Mouse (Mus musculus): ENCODE measurements around the gene Zbtb3. TPM values are rescaled to one million over a fixed set of nuclear protein-coding genes. Genes with fewer than 3 reads are reported as not detected.
A peak's percentile ranks its signal among the peaks of the same experiment; 100 is the strongest.

The Zbtb3 gene
- total RNA-seq, 4 experiments from 2014 or later: 2.5 to 4.9 (median 3.5) TPM

DNA sequence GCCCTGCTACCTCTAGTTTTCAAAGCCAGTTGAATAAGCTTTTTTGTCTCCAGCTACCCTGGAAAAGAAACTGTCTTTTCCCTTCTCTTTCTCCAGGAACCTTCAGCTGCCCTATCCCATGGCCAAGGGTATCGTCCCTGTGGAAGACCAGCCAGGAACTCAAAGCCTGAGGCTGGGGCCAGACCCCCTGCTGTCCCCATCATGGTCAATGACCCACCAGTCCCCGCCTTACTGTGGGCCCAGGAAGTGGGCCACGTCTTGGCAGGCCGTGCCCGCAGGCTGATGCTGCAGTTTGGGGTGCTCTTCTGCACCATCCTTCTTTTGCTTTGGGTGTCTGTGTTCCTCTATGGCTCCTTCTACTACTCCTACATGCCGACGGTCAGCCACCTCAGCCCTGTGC is 38.7 kb downstream of the Zbtb3 start:
- DNase-seq: no peak

DNA sequence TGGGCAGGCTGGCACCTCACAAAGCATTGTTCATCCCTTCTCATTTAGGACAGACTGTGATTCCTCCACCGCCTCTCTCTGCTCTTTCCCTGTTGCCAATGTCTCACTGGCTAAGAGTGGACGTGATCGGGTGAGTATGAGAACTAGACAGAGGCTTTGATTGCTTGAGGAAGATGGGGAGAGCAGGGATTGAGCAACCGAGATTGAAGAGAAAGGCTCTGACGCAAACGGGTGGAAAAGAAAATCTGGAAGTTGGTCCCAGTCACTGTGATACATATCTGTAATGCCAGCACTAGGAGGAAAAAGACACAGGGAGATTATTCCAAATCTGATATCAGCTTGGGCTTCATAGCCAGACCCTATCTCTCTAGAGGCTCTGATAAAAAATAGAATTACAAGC is 40.6 kb downstream of the Zbtb3 start:
- DNase-seq: no peak

- DNase-seq: peak; percentile 67
Measured at GRCm38 (mm10) chr19:8844371-8845129, 42.2 kb downstream of the Zbtb3 start.

- DNase-seq: no peak
Measured at GRCm38 (mm10) chr19:8848356-8848755, 46.0 kb downstream of the Zbtb3 start.

DNA sequence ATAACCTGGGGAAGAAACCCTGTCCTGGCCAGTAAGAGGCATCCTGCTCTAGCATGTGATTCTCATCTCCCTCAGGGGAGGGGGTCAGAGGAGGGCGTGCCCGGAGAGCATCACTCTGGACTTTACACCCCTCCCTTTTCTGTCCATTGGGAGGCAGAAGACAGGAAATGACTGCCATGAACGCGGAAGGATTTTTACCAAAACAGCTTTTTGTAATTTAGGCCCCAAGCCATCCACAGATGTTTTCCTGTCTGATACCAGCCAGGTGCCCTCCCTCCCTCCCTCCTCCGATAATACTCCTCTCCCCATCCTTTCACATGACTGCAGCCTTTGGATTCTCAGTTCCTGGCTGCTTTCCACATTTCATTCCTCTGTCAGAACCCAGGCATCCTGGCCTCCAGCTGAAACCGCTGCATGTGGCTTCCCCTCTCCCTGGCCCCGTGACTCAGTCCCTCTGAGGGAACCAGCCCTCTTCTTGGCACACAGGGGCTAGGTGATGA is 48.1 kb downstream of the Zbtb3 start, which contains the start of gene Lrrn4cl:
TSS of gene Lrrn4cl (plus strand) at position 367 of the 500 bp plus-strand sequence.
- no peak for DNase-seq

DNA sequence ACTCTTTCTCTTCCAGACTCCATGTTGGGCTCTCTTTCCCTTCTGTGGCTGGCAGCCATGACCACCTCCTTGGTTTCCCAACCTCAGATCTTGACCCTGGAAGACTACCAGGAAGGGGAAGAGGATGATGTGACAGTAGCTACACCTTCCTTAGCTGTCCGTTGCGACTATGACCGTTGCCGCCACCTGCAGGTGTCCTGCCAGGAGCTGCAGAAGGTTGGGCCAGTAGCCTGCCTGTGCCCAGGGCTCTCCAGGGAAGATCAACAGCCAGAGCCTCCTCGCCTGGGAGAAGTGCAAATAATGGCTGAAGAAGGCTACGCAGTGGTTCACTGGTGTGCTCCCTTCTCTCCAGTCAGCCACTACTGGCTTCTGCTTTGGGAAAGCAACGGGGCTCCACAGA is 49.3 kb downstream of the Zbtb3 start:
- DNase-seq: no peak

DNA sequence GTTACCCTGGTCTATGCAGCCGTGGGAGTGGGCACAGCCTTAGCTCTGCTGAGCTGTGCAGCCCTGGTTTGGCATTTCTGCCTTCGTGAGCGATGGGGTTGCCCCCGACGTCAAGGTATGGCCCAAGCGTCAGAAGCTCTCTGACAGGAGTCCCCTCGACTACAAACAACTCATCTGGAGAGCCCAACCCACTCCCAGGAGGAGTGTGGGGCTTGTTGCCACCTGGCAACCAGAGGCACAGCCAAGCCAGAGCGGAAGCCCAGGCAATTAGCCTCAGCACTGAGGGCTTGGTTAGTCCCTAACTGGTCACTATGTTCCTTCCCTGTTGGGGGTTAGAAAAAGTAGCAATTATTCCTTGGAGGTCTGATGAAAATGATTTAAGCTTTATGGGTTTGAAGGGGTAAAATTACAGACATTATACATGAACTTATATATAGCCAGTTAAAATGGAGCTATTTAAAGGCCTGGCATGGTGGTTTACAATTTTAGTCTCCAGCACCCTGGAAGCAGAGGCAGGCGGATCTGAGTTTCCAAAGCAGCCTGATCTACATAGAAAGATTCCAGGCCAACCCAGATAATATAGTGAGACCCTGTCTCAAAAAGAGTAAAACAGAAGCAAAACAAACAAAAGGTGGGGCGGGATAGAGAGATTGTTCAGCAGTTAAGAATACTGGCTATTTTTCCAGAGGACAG is 50.0 kb downstream of the Zbtb3 start:
- DNase-seq: no peak

DNA sequence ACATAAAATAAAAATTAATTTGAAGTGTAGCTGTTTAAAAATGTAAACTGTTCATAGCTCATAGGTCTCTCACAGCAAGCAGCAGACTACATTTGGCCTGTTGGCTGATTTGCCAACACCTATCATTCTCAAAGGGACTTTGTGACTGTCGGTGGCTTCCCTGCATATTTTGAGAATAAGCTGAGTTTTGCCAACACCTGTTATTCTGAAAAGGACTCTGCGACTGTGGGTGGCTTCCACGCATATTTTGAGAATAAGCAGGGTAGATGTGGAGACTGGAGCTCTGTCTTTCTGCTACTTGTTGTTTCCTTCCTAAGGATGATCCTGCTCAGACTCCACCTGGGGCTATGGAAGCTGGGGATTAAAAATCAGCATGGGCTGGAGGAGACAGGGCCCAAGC is 50.8 kb downstream of the Zbtb3 start:
- no peak for DNase-seq

Other genes starting within 250 kb of the Zbtb3 start
- under 1 TPM in 3 of 4 experiments, not detected in 1; 0.07 to 0.40 (median 0.15) TPM for gene Slc22a8, start 211.3 kb upstream of the Zbtb3 start, total RNA-seq (2022)
- gene Slc22a6, start 184.5 kb upstream of the Zbtb3 start, total RNA-seq (2022): not detected
- gene Chrm1, start 138.8 kb upstream of the Zbtb3 start, total RNA-seq (2022): 1 to 10 TPM; 1.2 to 2.6 (median 1.8) TPM
- gene Slc3a2, start 79.2 kb upstream of the Zbtb3 start, total RNA-seq (2022): 100 to 1,000 TPM; 210 to 266 (median 246) TPM
- gene Wdr74, start 66.7 kb upstream of the Zbtb3 start, total RNA-seq (2022): 10 to 100 TPM; 49.1 to 60.4 (median 53.3) TPM
- gene 1700092M07Rik, start 61.8 kb upstream of the Zbtb3 start, total RNA-seq (2022): 1 to 10 TPM in 3 of 4 experiments, under 1 TPM in 1; 0.64 to 4.4 (median 1.8) TPM
- gene Stx5a, start 61.1 kb upstream of the Zbtb3 start, total RNA-seq (2022): 100 to 1,000 TPM in 3 of 4 experiments, 10 to 100 TPM in 1; 90.9 to 138 (median 118) TPM
- 100 to 1,000 TPM; 102 to 164 (median 148) TPM for gene Nxf1, start 45.5 kb upstream of the Zbtb3 start, total RNA-seq (2022)
- 100 to 1,000 TPM; 111 to 137 (median 123) TPM for gene Tmem223, start 31.6 kb upstream of the Zbtb3 start, total RNA-seq (2022)
- 10 to 100 TPM; 54.8 to 73.9 (median 63.9) TPM for gene Tmem179b, start 28.1 kb upstream of the Zbtb3 start, total RNA-seq (2022)
- 10 to 100 TPM; 16.6 to 26.8 (median 21.0) TPM for gene Taf6l, start 16.1 kb upstream of the Zbtb3 start, total RNA-seq (2022)
- 100 to 1,000 TPM in 2 of 4 experiments, 10 to 100 TPM in 2; 86.0 to 106 (median 102) TPM for gene Polr2g, start 4.0 kb upstream of the Zbtb3 start, total RNA-seq (2022)
- gene Ttc9c, start 16.8 kb downstream of the Zbtb3 start, total RNA-seq (2022): 10 to 100 TPM; 27.4 to 40.5 (median 35.9) TPM
- 10 to 100 TPM; 66.4 to 84.4 (median 73.9) TPM for gene Hnrnpul2, start 17.5 kb downstream of the Zbtb3 start, total RNA-seq (2022)
- not detected for gene AC129217.1, start 27.2 kb downstream of the Zbtb3 start, total RNA-seq (2022)
- 100 to 1,000 TPM in 3 of 4 experiments, 10 to 100 TPM in 1; 96.6 to 137 (median 126) TPM for gene Bscl2, start 34.9 kb downstream of the Zbtb3 start, total RNA-seq (2022)
- 1 to 10 TPM; 4.7 to 9.8 (median 8.7) TPM for gene Gng3, start 36.6 kb downstream of the Zbtb3 start, total RNA-seq (2022)
- gene Lrrn4cl, start 48.2 kb downstream of the Zbtb3 start, total RNA-seq (2022): 1 to 10 TPM; 2.6 to 4.5 (median 3.3) TPM
- 100 to 1,000 TPM; 203 to 231 (median 218) TPM for gene Ubxn1, start 68.9 kb downstream of the Zbtb3 start, total RNA-seq (2022)
- gene Uqcc3, start 78.4 kb downstream of the Zbtb3 start, total RNA-seq (2022): 10 to 100 TPM; 53.2 to 91.0 (median 63.1) TPM
- 10 to 100 TPM in 3 of 4 experiments, 1 to 10 TPM in 1; 9.6 to 22.4 (median 14.5) TPM for gene Lbhd1, start 81.2 kb downstream of the Zbtb3 start, total RNA-seq (2022)
- gene Gm49403, start 81.4 kb downstream of the Zbtb3 start, total RNA-seq (2022): not detected
- gene 1810009A15Rik, start 86.3 kb downstream of the Zbtb3 start, total RNA-seq (2022): 10 to 100 TPM; 32.6 to 54.7 (median 45.3) TPM
- gene Gm49416, start 86.4 kb downstream of the Zbtb3 start, total RNA-seq (2022): 10 to 100 TPM in 1 of 4 experiments, 1 to 10 TPM in 3; 2.6 to 10.6 (median 6.0) TPM
- gene Ints5, start 90.5 kb downstream of the Zbtb3 start, total RNA-seq (2022): 10 to 100 TPM; 22.9 to 27.8 (median 25.0) TPM
- 100 to 1,000 TPM; 204 to 232 (median 222) TPM for gene Ganab, start 95.5 kb downstream of the Zbtb3 start, total RNA-seq (2022)
- gene B3gat3, start 117.8 kb downstream of the Zbtb3 start, total RNA-seq (2022): 10 to 100 TPM; 61.3 to 72.9 (median 70.0) TPM
- gene Rom1, start 126.8 kb downstream of the Zbtb3 start, total RNA-seq (2022): 10 to 100 TPM; 51.9 to 73.5 (median 54.9) TPM
- gene Eml3, start 127.0 kb downstream of the Zbtb3 start, total RNA-seq (2022): 10 to 100 TPM; 57.9 to 87.6 (median 79.6) TPM
- 100 to 1,000 TPM in 2 of 4 experiments, 10 to 100 TPM in 2; 83.4 to 133 (median 102) TPM for gene Mta2, start 139.3 kb downstream of the Zbtb3 start, total RNA-seq (2022)
- 10 to 100 TPM; 22.9 to 31.9 (median 26.8) TPM for gene Tut1, start 151.3 kb downstream of the Zbtb3 start, total RNA-seq (2022)
- 100 to 1,000 TPM; 306 to 355 (median 328) TPM for gene Eef1g, start 164.5 kb downstream of the Zbtb3 start, total RNA-seq (2022)
- 100 to 1,000 TPM; 122 to 227 (median 158) TPM for gene Ahnak, start 186.7 kb downstream of the Zbtb3 start, total RNA-seq (2022)